Mouse (Mus musculus) heart, adult 9 months (tissue): ENCODE results near the gene Pabpn1l.

Experiments used
- DNase-seq, 2 experiments: peaks; one replicate each; pipeline ENCODE4 v3.0.0; 2022; ENCODE audit warnings: low spot score in 2 of 2

The Pabpn1l gene

GRCm38 (mm10) chr8:122622727-122623126 lies at the start of gene Pabpn1l:
Gene Pabpn1l (minus strand): TSS chr8:122622739.
- DNase-seq, result no peak

- no peak for DNase-seq
Observed at GRCm38 (mm10) chr8:122671894-122672293, 49.4 kb upstream of the Pabpn1l start.

- DNase-seq, result no peak
Observed at GRCm38 (mm10) chr8:122670718-122671117, 48.2 kb upstream of the Pabpn1l start.

- DNase-seq, result no peak
Observed at GRCm38 (mm10) chr8:122670001-122670400, 47.5 kb upstream of the Pabpn1l start.

- DNase-seq, result no peak
Observed at GRCm38 (mm10) chr8:122669370-122669769, 46.8 kb upstream of the Pabpn1l start.

GRCm38 (mm10) chr8:122667854-122668253 lies 45.3 kb upstream of the Pabpn1l start:
- DNase-seq, result no peak

- no peak for DNase-seq
Observed at GRCm38 (mm10) chr8:122666827-122667226, 44.3 kb upstream of the Pabpn1l start.

GRCm38 (mm10) chr8:122666338-122666764 lies 43.8 kb upstream of the Pabpn1l start:
- DNase-seq, result peak; percentile 72 to 77

GRCm38 (mm10) chr8:122665667-122666316 lies 43.3 kb upstream of the Pabpn1l start:
- peak; percentile 65 to 70 for DNase-seq

GRCm38 (mm10) chr8:122665221-122665620 lies 42.7 kb upstream of the Pabpn1l start:
- peak; percentile 89 to 94 for DNase-seq

GRCm38 (mm10) chr8:122663670-122664069 lies 41.1 kb upstream of the Pabpn1l start:
- DNase-seq, result no peak

GRCm38 (mm10) chr8:122663106-122663505 lies 40.6 kb upstream of the Pabpn1l start:
- no peak for DNase-seq

GRCm38 (mm10) chr8:122661894-122662293 lies 39.4 kb upstream of the Pabpn1l start:
- DNase-seq, result no peak

GRCm38 (mm10) chr8:122661138-122661537 lies 38.6 kb upstream of the Pabpn1l start:
- peak; percentile 83 to 89 for DNase-seq

GRCm38 (mm10) chr8:122660022-122660421 lies 37.5 kb upstream of the Pabpn1l start:
- DNase-seq, result no peak

GRCm38 (mm10) chr8:122658807-122659160 lies 36.2 kb upstream of the Pabpn1l start:
- no peak for DNase-seq

GRCm38 (mm10) chr8:122658149-122658806 lies 35.7 kb upstream of the Pabpn1l start:
- no peak for DNase-seq

GRCm38 (mm10) chr8:122656056-122656999 lies 33.8 kb upstream of the Pabpn1l start:
- DNase-seq, result peak; percentile 73 to 89

- peak; percentile 80 to 85 for DNase-seq
Observed at GRCm38 (mm10) chr8:122654768-122655167, 32.2 kb upstream of the Pabpn1l start.

GRCm38 (mm10) chr8:122652643-122653042 lies 30.1 kb upstream of the Pabpn1l start:
- DNase-seq, result no peak

- peak; percentile 74 to 77 for DNase-seq
Observed at GRCm38 (mm10) chr8:122651326-122651921, 28.9 kb upstream of the Pabpn1l start.
